Mouse (Mus musculus) heart, adult 2 months (tissue): ENCODE data around the gene Sprr2i.

Source experiments
- CTCF ChIP-seq: fragments of 200-600 bp; IDR thresholded peaks from 2 replicates; pipeline ENCODE4 v1.8.1; 2022; ENCODE audit warnings: antibody characterized with exemption, mild to moderate bottlenecking, moderate library complexity
- POLR2A ChIP-seq: fragments of 200-500 bp; IDR thresholded peaks from 2 replicates; pipeline ENCODE4 v1.6.1; 2011; ENCODE audit warnings: mild to moderate bottlenecking, low read depth, low read length, control low read depth; ENCODE audit not compliant: insufficient read depth

GRCm38 (mm10) chr3:92407691-92408090, at the start of gene Sprr2i:
- no peak for TF ChIP-seq POLR2A
- TF ChIP-seq CTCF: no peak
